Mouse (Mus musculus) Patski (cell line): Measurements from ENCODE around the gene Ndc1. TPM values are rescaled to one million over a fixed set of nuclear protein-coding genes. Genes with fewer than 3 reads are reported as not detected.
A peak's percentile ranks its signal among the peaks of the same experiment; 100 is the strongest.

Experiments
- ATAC-seq: fragments of 100-300 bp; one replicate; pipeline ENCODE4 v1.8.0; 2021
- CTCF ChIA-PET: fragments of 350-600 bp; sonication (Branson Sonifier 250); formaldehyde crosslinking; loops from one replicate; lab custom pipeline; 2022; ENCODE audit warnings: inconsistent platforms; lab: Charles Lee
- POLR2A ChIA-PET: fragments of 350-600 bp; sonication (Branson Sonifier 250); formaldehyde crosslinking; loops from one replicate; lab custom pipeline; 2022; ENCODE audit warnings: antibody characterized with exemption, inconsistent platforms; lab: Charles Lee
- DNase-seq: peaks from one replicate; pipeline ENCODE4 v3.0.0-alpha.2; 2011; ENCODE audit warnings: low read depth, low spot score
- H3K27me3 ChIP-seq: fragments of 371-371 bp; one replicate; pipeline ENCODE4 v1.5.1; 2021
- CTCF ChIP-seq: fragments of 100-300 bp; IDR thresholded peaks from one replicate; pipeline ENCODE4 v1.5.1; 2021
- in situ Hi-C: fragments of 300-500 bp; cut with MboI; formaldehyde crosslinking; loops from 3 replicates; pipeline ENCODE4 v1.11.1; 2018; ENCODE audit warnings: low pct_unique_long_range_greater_than_20kb, mixed read lengths
- polyA plus RNA-seq: library from polyadenylated mRNA; unstranded; gene quantifications from one replicate; pipeline ENCODE4 v1.2.3, GENCODE M21; 2021

The Ndc1 gene
- polyA plus RNA-seq, 1 experiment from 2014 or later = 20.9 TPM

DNA sequence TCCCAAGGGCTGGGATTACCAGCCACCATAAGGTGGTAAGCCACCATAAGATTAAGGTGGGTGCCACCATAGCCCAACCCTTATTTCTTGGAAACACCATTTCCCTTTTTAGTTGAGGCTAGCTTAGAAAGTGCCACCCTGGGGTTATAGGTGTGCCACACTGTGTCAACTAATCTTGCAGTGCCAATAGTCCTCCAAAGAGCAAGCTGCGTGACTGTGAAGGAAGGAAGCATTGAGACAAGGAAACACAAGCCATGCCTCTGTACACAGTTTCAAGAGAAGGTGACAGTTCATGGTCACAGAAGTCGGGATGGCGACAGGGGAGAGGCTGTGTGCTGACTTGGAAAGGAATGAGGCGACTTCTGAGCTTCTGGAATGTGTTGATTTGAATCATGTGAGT lies 52.6 kb downstream of the Ndc1 start:
- no peak for ATAC-seq

GRCm38 (mm10) chr4:107421711-107422110 lies 54.1 kb downstream of the Ndc1 start:
- ATAC-seq (no peak), DNase-seq (no peak)
- POLR2A ChIA-PET = no interaction called here
- no peak for TF ChIP-seq CTCF
- in situ Hi-C loops = loop anchor here (5.0 kb wide), 1 partner anchor 231 kb away; no protein-coding TSS in a partner anchor
- CTCF ChIA-PET = interaction anchor here (3.3 kb wide), 1 partner anchor 31 kb away, joined by 23 read pairs; no protein-coding TSS in a partner anchor
- H3K27me3 ChIP-seq = no peaks in the 10 kb centered on the region

More for the DNA sequence above, 52.6 kb downstream of the Ndc1 start:
- ChIA-PET POLR2A (no interaction called here), CTCF (no interaction called here)
- in situ Hi-C loops = loop anchor here (5.0 kb wide), 1 partner anchor 232 kb away; no protein-coding TSS in a partner anchor
- H3K27me3 ChIP-seq = no peaks in the 10 kb centered on the region
- DNase-seq = no peak
- TF ChIP-seq CTCF = no peak

GRCm38 (mm10) chr4:107422176-107422575 lies 54.6 kb downstream of the Ndc1 start:
- in situ Hi-C loops = loop anchor here (5.0 kb wide), 1 partner anchor 230 kb away; no protein-coding TSS in a partner anchor
- POLR2A ChIA-PET = no interaction called here
- no peaks in the 10 kb centered on the region for H3K27me3 ChIP-seq
- peak; percentile 73 for TF ChIP-seq CTCF
- ATAC-seq = no peak
- CTCF ChIA-PET = interaction anchor here (0.8 to 3.3 kb wide), 6 partner anchors 11 to 223 kb away, joined by 3 to 23 read pairs (median 3); no protein-coding TSS in a partner anchor
- DNase-seq = no peak

DNA sequence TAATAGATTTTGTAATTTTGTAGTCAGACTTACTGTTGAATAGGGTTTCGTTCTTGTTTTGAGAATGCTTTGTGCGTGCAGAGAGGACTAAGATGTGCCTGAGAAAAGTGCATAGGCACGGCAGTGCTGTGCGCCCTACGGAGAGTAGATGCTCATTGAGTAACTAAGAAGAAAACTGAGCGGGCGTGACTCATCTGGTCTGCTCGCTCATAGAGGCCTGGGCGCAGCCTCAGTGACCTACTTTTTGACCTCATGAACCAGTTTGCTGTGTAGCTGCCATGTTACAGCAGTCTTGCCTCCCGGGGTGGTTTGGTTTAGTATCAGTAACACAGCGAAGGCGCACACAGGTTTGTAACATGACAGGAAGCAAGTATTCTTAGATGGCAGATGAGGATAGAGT lies 58.0 kb downstream of the Ndc1 start:
- ChIA-PET CTCF (no interaction called here), POLR2A (no interaction called here)
- ATAC-seq (no peak), DNase-seq (no peak)
- no peaks in the 10 kb centered on the region for H3K27me3 ChIP-seq
- in situ Hi-C loops = no loop called here
- no peak for TF ChIP-seq CTCF

GRCm38 (mm10) chr4:107426631-107427030 lies 59.0 kb downstream of the Ndc1 start:
- in situ Hi-C loops = no loop called here
- TF ChIP-seq CTCF = no peak
- no peak for ATAC-seq
- DNase-seq = no peak
- ChIA-PET CTCF (no interaction called here), POLR2A (no interaction called here)
- no peaks in the 10 kb centered on the region for H3K27me3 ChIP-seq

GRCm38 (mm10) chr4:107432717-107433116 lies 65.1 kb downstream of the Ndc1 start:
- no peak for TF ChIP-seq CTCF
- CTCF ChIA-PET = no interaction called here
- POLR2A ChIA-PET = interaction anchor here (0.7 kb wide), 1 partner anchor 200 kb away, joined by 3 read pairs; no protein-coding TSS in a partner anchor
- in situ Hi-C loops = no loop called here
- ATAC-seq = no peak
- no peak for DNase-seq
- no peaks in the 10 kb centered on the region for H3K27me3 ChIP-seq

DNA sequence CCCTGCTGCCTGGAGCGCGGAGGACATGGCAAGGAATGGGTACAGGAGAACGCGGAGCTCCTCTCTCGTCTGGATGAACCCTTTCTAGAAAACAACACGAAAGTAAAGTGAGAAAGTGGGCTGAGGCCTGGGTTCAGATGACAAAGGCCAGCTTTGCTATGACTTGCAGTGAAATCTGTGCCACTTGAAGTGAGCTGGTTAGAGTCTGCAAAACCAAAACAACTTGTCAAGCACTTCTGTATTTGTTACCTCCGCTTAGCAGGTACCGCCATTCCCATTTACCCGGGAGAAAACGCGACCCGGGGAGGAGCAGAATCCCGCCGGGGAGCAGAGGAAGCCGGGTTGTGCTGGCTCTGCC lies 66.4 kb downstream of the Ndc1 start:
- no peaks in the 10 kb centered on the region for H3K27me3 ChIP-seq
- no peak for TF ChIP-seq CTCF
- no peak for ATAC-seq
- in situ Hi-C loops = no loop called here
- POLR2A ChIA-PET = no interaction called here
- no peak for DNase-seq
- CTCF ChIA-PET = interaction anchor here (1.0 kb wide), 1 partner anchor 20 kb away, joined by 3 read pairs; no protein-coding TSS in a partner anchor

DNA sequence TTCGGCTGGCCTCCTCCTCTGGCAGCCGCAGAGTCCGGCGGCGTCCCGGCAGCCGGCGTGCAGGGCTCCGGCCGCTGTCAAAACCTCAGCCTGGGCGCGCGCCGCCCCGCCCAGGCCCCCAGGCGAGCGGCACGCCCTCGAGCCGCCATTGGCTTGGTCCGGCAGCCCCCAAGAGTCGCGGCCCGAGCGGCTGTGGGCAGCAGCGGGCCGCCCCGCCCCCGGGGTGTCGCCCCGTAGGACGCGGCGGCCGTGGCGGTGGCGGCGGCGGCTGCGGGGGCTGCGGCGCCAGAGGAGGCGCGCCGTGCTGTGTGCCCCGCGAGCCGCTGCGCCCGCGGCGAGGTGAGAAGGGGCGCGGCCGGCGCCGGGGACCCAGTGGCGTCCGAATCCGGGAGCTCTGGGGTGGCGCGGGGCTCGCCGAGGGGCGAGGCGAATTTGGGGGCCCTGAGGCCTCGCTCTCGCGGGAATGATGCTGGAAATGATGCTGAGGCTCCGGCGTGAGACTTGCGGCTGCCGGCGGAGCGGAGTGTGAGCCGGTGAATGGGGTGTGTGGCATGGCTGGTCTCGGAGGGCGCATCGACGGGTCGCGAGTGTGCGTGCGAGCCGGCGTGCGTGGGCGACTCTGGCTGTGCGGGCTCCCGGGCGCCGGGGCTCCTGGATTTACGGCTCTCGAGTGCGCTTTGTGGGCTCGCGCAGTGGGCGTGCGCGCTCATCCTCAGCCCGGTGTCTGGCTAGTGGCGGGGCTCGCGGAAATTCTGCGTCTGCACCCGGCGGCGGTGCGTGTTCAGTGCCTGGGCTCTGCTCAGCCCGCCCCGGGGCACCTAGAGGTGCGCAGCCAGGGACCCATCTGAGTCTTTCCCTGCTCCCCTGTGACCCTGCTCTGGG lies 67.0 kb downstream of the Ndc1 start, which contains the start of gene Glis1:
Gene Glis1, plus strand, starts transcription at position 236 of the 882 bp plus-strand sequence.
- ChIA-PET POLR2A (no interaction called here), CTCF (interaction anchor here (1.0 kb wide), 1 partner anchor 19 kb away, joined by 3 read pairs; no protein-coding TSS in a partner anchor)
- no peaks in the 10 kb centered on the region for H3K27me3 ChIP-seq
- in situ Hi-C loops = no loop called here
- DNase-seq (no peak), ATAC-seq (peak; percentile 93)
- TF ChIP-seq CTCF = no peak

DNA sequence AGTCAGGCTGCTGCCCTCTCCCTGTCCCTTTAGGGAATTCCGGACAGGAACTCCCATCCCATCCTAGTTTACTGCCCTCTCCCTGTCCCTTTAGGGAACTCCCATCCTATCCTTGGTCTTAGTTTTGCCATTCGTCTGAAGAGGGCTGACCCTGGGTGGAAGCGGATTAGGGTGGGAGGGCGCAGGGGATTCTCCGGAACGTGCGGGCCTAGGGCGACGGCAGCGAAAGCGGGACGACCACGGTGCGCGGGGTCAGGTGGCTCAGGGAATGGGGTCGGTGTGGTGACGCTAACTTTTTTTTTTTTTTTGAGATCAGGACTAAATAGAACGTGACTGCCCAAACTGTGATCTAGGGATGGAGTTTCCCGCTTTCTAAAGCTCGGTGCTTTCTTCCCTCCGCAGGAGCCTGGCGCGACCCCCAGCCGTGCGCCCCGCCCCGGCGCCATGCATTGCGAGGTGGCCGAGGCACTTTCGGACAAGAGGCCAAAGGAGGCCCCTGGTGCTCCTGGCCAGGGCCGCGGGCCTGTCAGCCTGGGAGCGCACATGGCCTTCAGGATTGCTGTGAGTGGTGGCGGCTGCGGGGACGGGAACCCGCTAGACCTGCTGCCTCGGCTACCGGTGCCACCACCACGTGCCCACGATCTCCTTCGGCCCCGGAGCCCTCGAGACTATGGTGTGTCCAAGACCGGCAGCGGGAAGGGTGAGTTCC lies 67.8 kb downstream of the Ndc1 start:
- ATAC-seq (no peak), DNase-seq (no peak)
- CTCF ChIA-PET = no interaction called here
- no peaks in the 10 kb centered on the region for H3K27me3 ChIP-seq
- POLR2A ChIA-PET = no interaction called here
- in situ Hi-C loops = no loop called here
- TF ChIP-seq CTCF = no peak

DNA sequence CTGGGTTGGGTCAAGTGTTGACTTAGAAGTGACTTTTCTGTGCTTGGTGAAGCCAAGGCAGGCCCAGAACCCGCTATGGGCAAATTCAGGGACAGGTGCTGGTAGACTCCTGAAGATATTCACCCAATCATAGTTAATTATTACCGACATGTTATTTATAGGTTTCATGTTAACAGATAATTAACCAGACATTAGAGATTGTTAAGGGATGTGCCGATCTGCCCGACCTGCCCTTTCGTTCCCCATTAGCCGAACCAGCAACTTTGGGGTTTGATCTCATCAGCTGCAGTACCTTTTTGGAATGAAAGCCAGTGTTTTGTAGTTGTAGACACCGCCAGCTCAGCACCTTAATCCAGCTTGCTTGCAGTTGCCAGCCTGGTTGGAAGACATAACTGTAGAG lies 68.9 kb downstream of the Ndc1 start:
- POLR2A ChIA-PET = no interaction called here
- ATAC-seq = no peak
- no peak for TF ChIP-seq CTCF
- in situ Hi-C loops = no loop called here
- H3K27me3 ChIP-seq = no peaks in the 10 kb centered on the region
- no peak for DNase-seq
- CTCF ChIA-PET = interaction anchor here (1.2 to 1.3 kb wide), 2 partner anchors 18 to 216 kb away, joined by 3 read pairs; no protein-coding TSS in a partner anchor
